Mouse (Mus musculus) lung, adult 2 months (tissue): ENCODE results near the gene Zfp688. TPM values are rescaled to one million over a fixed set of nuclear protein-coding genes. Genes with fewer than 3 reads are reported as not detected.
A peak's percentile ranks its signal among the peaks of the same experiment; 100 is the strongest.

ENCODE experiments used
- DNase-seq: peaks from one replicate; pipeline ENCODE4 v3.0.0; 2022
- H3K4me1 ChIP-seq: fragments of 200-500 bp; 2 replicates; pipeline ENCODE4 v1.6.1; 2011; ENCODE audit warnings: low read length; ENCODE audit not compliant: control insufficient read depth, insufficient read depth
- H3K4me3 ChIP-seq: fragments of 200-500 bp; replicated peaks from 2 replicates; pipeline ENCODE3; 2011; ENCODE audit warnings: low read depth, mild to moderate bottlenecking, control low read depth, low read length; ENCODE audit errors: extremely low read depth
- CTCF ChIP-seq: fragments of 200-500 bp; IDR thresholded peaks from 2 replicates; pipeline ENCODE4 v1.5.1; 2011; ENCODE audit warnings: mild to moderate bottlenecking, low read length, control low read depth; ENCODE audit not compliant: insufficient read depth
- POLR2A ChIP-seq: fragments of 200-500 bp; IDR thresholded peaks from 2 replicates; pipeline ENCODE4 v1.6.1; 2011; ENCODE audit warnings: low read depth, mild to moderate bottlenecking, control low read depth, low read length, borderline replicate concordance; ENCODE audit errors: extremely low read depth
- WGBS: fragments of 180-500 bp; shearing (Covaris S2); methylation state at CpG from one replicate; pipeline ENCODE4 v1.1.7; 2018; 5-methylcytosine and 5-hydroxymethylcytosine counted together
- polyA plus RNA-seq: library from polyadenylated mRNA; depleted of rRNA; stranded (reverse); fragments of >200 nt; gene quantifications from 2 replicates; pipeline ENCODE4 v1.2.3, GENCODE M21; 2012

Gene Zfp688
- polyA plus RNA-seq, 1 experiment: 22.6 TPM

GRCm38 (mm10) chr7:127454905-127455304 is 33.0 kb upstream of the Zfp688 start:
- DNase-seq: no peak

GRCm38 (mm10) chr7:127453056-127453455 is 31.2 kb upstream of the Zfp688 start:
- no peak for TF ChIP-seq CTCF
- no peak for TF ChIP-seq POLR2A
- peaks cover 8% of the 10 kb centered on the region for H3K4me1 ChIP-seq
- WGBS: 94% methylated on average over 2 of the region's 2 CpGs
- no peak overlapping the region for H3K4me3 ChIP-seq
- no peak for DNase-seq

More at GRCm38 (mm10) chr7:127454905-127455304, 33.0 kb upstream of the Zfp688 start:
- Histone ChIP-seq H3K4me3 (no peak overlapping the region), H3K4me1 (0 out of 2 replicates have a peak, but pooled peaks cover under 1% of the 10 kb centered on the region)
- TF ChIP-seq CTCF (no peak), POLR2A (no peak)
- 93% methylated on average over 7 of the region's 7 CpGs for WGBS

GRCm38 (mm10) chr7:127449966-127450365 is 28.1 kb upstream of the Zfp688 start:
- 85% methylated on average over 7 of the region's 7 CpGs for WGBS
- no peak for DNase-seq
- no peak for TF ChIP-seq POLR2A
- no peak for TF ChIP-seq CTCF
- Histone ChIP-seq H3K4me1 (peaks cover 8% of the 10 kb centered on the region), H3K4me3 (no peak overlapping the region)

- Histone ChIP-seq H3K4me1 (peaks cover 8% of the 10 kb centered on the region), H3K4me3 (peak within 1 kb of the TSS; percentile 98)
- DNase-seq: peak; percentile 90
- no peak for TF ChIP-seq CTCF
- TF ChIP-seq POLR2A: peak; percentile 63; the same call in 1 of the 2 replicates
- WGBS: under 1% methylated on average over 54 of the region's 54 CpGs
These were observed 26.8 kb upstream of the Zfp688 start, which contains the start of gene Zfp689 for GRCm38 (mm10) chr7:127448521-127449300. Gene Zfp689 (minus strand): TSS chr7:127449158.

GRCm38 (mm10) chr7:127443976-127444375 is 22.1 kb upstream of the Zfp688 start:
- 93% methylated on average over 20 of the region's 20 CpGs for WGBS
- TF ChIP-seq POLR2A: no peak
- TF ChIP-seq CTCF: no peak

GRCm38 (mm10) chr7:127437724-127438123 is 15.9 kb upstream of the Zfp688 start:
- 90% methylated on average over 3 of the region's 3 CpGs for WGBS

More at GRCm38 (mm10) chr7:127443976-127444375, 22.1 kb upstream of the Zfp688 start:
- Histone ChIP-seq H3K4me3 (no peak overlapping the region), H3K4me1 (no peaks in the 10 kb centered on the region)
- no peak for DNase-seq

GRCm38 (mm10) chr7:127435206-127435605 is 13.3 kb upstream of the Zfp688 start:
- Histone ChIP-seq H3K4me1 (no peaks in the 10 kb centered on the region), H3K4me3 (no peak overlapping the region)
- TF ChIP-seq CTCF: no peak
- TF ChIP-seq POLR2A: no peak
- DNase-seq: no peak
- 86% methylated on average over 4 of the region's 4 CpGs for WGBS

More at GRCm38 (mm10) chr7:127437724-127438123, 15.9 kb upstream of the Zfp688 start:
- Histone ChIP-seq H3K4me3 (no peak overlapping the region), H3K4me1 (no peaks in the 10 kb centered on the region)
- DNase-seq: no peak
- TF ChIP-seq CTCF (peak; percentile 38; the same call in 1 of the 2 replicates), POLR2A (no peak)

- DNase-seq: no peak
- TF ChIP-seq POLR2A (no peak), CTCF (no peak)
- Histone ChIP-seq H3K4me3 (no peak overlapping the region), H3K4me1 (peaks cover 3% of the 10 kb centered on the region)
- WGBS: 36% methylated on average over 3 of the region's 3 CpGs
These were observed 4.5 kb upstream of the Zfp688 start for GRCm38 (mm10) chr7:127426354-127426753.

DNA sequence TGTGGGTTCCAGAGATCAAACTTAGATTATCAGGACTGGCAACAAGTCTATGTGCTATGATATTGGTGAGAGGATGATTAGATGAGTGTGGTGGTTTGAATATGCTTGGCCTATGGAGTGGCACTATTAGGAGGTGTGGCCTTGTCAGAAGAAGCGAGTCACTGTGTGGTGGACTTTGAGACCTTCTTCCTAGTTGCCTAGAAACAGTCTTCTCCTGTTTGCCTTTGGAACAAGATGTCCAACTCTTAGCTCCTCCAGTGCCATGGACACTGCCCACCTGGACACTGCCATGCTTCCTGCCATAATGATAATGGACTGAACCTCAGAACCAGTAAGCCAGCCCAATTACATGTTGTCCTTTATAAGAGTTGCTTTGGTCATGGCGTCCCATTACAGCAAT is 4.0 kb upstream of the Zfp688 start:
- 65% methylated on average over 2 of the region's 2 CpGs for WGBS
- Histone ChIP-seq H3K4me1 (peaks cover 3% of the 10 kb centered on the region), H3K4me3 (no peak overlapping the region)
- DNase-seq: no peak
- no peak for TF ChIP-seq POLR2A

DNA sequence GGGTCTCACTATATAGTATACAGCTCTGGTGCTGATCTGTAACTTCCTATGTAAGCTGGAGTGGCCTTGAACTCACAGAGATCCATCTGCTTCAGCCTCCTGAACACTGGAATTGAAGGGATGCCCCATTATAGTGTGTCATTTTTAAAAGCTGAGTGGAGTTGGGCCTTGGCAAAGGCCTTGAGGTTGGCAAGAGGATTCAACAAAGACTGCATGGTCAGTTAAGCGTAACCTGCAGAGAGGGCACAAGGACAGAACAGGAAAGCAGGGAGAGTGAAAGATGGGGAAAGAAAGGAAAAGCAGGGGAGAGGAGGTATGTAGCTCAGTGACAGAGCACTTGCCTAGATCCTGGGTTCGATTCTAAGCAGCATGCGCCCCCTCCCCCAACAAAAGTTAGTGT is 3.4 kb upstream of the Zfp688 start:
- H3K4me3 ChIP-seq: no peak overlapping the region
- DNase-seq: no peak
- 86% methylated on average over 3 of the region's 3 CpGs for WGBS
- H3K4me1 ChIP-seq: peaks cover 3% of the 10 kb centered on the region
- TF ChIP-seq CTCF (no peak), POLR2A (no peak)

DNA sequence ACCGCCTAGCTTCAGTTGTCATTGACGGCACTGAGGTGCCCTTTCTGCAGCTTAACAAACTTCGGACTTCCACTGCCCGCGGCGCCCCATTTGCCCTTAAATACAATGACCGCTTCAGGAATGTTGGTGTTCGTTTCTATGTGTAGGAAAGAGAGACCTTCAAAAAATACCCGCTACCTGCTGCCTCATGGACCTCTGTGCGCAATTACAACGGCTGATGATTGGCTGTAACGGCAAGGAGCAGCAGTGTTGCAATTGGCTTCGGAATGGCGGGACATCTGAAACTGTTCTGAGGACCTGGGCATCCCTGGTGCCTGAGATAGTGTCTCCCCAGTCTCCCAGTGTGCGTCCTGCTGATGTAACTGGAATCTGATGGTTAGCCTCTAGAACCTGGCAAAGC is 379 bp upstream of the Zfp688 start:
- TF ChIP-seq POLR2A: no peak
- TF ChIP-seq CTCF: no peak
- no peak for DNase-seq
- WGBS: 1% methylated on average over 15 of the region's 15 CpGs
- peak overlapping the region; percentile 78 for H3K4me3 ChIP-seq
- peaks cover 3% of the 10 kb centered on the region for H3K4me1 ChIP-seq
